27 mouse cellular contexts compared by ENCODE assay signal in genomic region chr6:34507581-34507980, GRCm38 (mm10). TPM values are rescaled to one million over a fixed set of nuclear protein-coding genes. Genes with fewer than 3 reads are reported as not detected.
DNase-seq lines count a peak whose midpoint lies in the region; ATAC-seq and TF ChIP-seq lines count a peak whose summit lies in the region.
"Had no signal": no experiment of that assay in that cellular context is flagged by ENCODE, and none has a peak within 500 bp of the region (broad histone marks: within the 10 kb centered on the region; RNA-seq: fewer than 3 reads in every experiment).

No protein-coding gene starts in this region.

- peak overlapping the region; percentile 52 for H3K4me2 ChIP-seq in liver, embryonic 12.5 days
- peak overlapping the region; percentile 40; the same call in 1 of the 2 replicates for H3K4me2 ChIP-seq in liver, postnatal 0 days (ENCODE audit: low read depth, low read length)
- H3K4me2 ChIP-seq: embryonic facial prominence, embryonic 15.5 days; heart, embryonic 11.5 days had no signal

- no peak for TF ChIP-seq CTCF in G1E (IDR thresholded peaks at IDR 0.05; ENCODE audit: low read depth, low read length)
- TF ChIP-seq CTCF in liver, postnatal 0 days (IDR thresholded peaks at IDR 0.05; ENCODE audit: low read depth) = no peak

- no peaks in the 10 kb centered on the region for H3K27me3 ChIP-seq in megakaryocyte, embryonic 14.5 days (replicated peaks)
- no peaks in the 10 kb centered on the region for H3K27me3 ChIP-seq in G1E (ENCODE audit: insufficient read depth, low read length)
- peaks cover 3% of the 10 kb centered on the region; the same call in 1 of the 2 replicates for H3K27me3 ChIP-seq in liver, embryonic 12.5 days (replicated peaks)
- H3K27me3 ChIP-seq in liver, postnatal 0 days (ENCODE audit: insufficient read depth, low read length) = no peaks in the 10 kb centered on the region
- no peaks in the 10 kb centered on the region for H3K27me3 ChIP-seq in hindbrain, embryonic 10.5 days (ENCODE audit: insufficient read depth, poor library complexity, severe bottlenecking)
- H3K27me3 ChIP-seq: CH12.LX; embryonic facial prominence, embryonic 15.5 days; Patski had no signal

- peak overlapping the region; percentile 67 for H3K4me3 ChIP-seq in megakaryocyte, embryonic 14.5 days (replicated peaks)
- peak overlapping the region; percentile 37; the same call in 1 of the 2 replicates for H3K4me3 ChIP-seq in G1E (ENCODE audit: low read depth, low read length)
- H3K4me3 ChIP-seq in liver, embryonic 12.5 days = no peak overlapping the region
- H3K4me3 ChIP-seq in liver, postnatal 0 days (ENCODE audit: low read depth, low read length) = no peak overlapping the region
- no peak overlapping the region for H3K4me3 ChIP-seq in hindbrain, embryonic 10.5 days
- H3K4me3 ChIP-seq: embryonic facial prominence, embryonic 15.5 days had no signal

- ATAC-seq in megakaryocyte, adult 5-6 weeks (ENCODE audit: poor library complexity, severe bottlenecking) = no peak
- peak; percentile 61 for ATAC-seq in G1E (ENCODE audit: extremely low read depth, insufficient number of reproducible peaks, low FRiP score, poor library complexity, severe bottlenecking)
- peak; percentile 53; the same call in 1 of the 2 replicates for ATAC-seq in liver, embryonic 12.5 days
- peak; percentile 29; the same call in 1 of the 2 replicates for ATAC-seq in liver, postnatal 0 days
- ATAC-seq: forebrain, embryonic 14.5 days; hindbrain, embryonic 16.5 days; lung, postnatal 0 days; Patski had no signal

- H3K9ac ChIP-seq in liver, embryonic 12.5 days = 0 out of 2 replicates have a peak overlapping the region, but pooled peaks have one; percentile 32
- no peak overlapping the region for H3K9ac ChIP-seq in liver, postnatal 0 days (replicated peaks)
- H3K9ac ChIP-seq: embryonic facial prominence, embryonic 15.5 days had no signal

- no peaks in the 10 kb centered on the region for H3K9me3 ChIP-seq in megakaryocyte, embryonic 14.5 days
- H3K9me3 ChIP-seq in G1E (replicated peaks) = no peaks in the 10 kb centered on the region
- H3K9me3 ChIP-seq in liver, embryonic 12.5 days (replicated peaks) = no peaks in the 10 kb centered on the region
- no peaks in the 10 kb centered on the region for H3K9me3 ChIP-seq in liver, postnatal 0 days (ENCODE audit: low read length)
- no peaks in the 10 kb centered on the region for H3K9me3 ChIP-seq in hindbrain, embryonic 10.5 days
- H3K9me3 ChIP-seq: embryonic facial prominence, embryonic 15.5 days had no signal

- peak overlapping the region; percentile 61 for H3K27ac ChIP-seq in liver, embryonic 12.5 days
- 0 out of 2 replicates have a peak overlapping the region, but pooled peaks have one; percentile 30 for H3K27ac ChIP-seq in liver, postnatal 0 days (ENCODE audit: low read depth)
- H3K27ac ChIP-seq in hindbrain, embryonic 10.5 days = no peak overlapping the region
- H3K27ac ChIP-seq: embryonic facial prominence, embryonic 15.5 days; kidney, postnatal 0 days; macrophage had no signal

- peaks cover 21% of the 10 kb centered on the region for H3K4me1 ChIP-seq in megakaryocyte, embryonic 14.5 days
- H3K4me1 ChIP-seq in G1E (ENCODE audit: insufficient read depth, low read depth, low read length) = peaks cover 28% of the 10 kb centered on the region
- H3K4me1 ChIP-seq in liver, embryonic 12.5 days = peaks cover 58% of the 10 kb centered on the region
- peaks cover 18% of the 10 kb centered on the region for H3K4me1 ChIP-seq in liver, postnatal 0 days (ENCODE audit: insufficient read depth)
- H3K4me1 ChIP-seq in hindbrain, embryonic 10.5 days (replicated peaks) = no peaks in the 10 kb centered on the region; the same call in 1 of the 2 replicates
- H3K4me1 ChIP-seq: embryonic facial prominence, embryonic 15.5 days had no signal

- no peak for TF ChIP-seq EP300 in liver, postnatal 0 days (IDR thresholded peaks at IDR 0.05; ENCODE audit: low read depth)

- intact Hi-C loops in heart, postnatal 10 days (cut with DNase I) = no loop called here

- peaks cover 26% of the 10 kb centered on the region for H3K36me3 ChIP-seq in megakaryocyte, embryonic 14.5 days (replicated peaks; ENCODE audit: low read length)
- H3K36me3 ChIP-seq in G1E (replicated peaks) = peaks cover 28% of the 10 kb centered on the region
- peaks cover 27% of the 10 kb centered on the region for H3K36me3 ChIP-seq in liver, embryonic 12.5 days
- peaks cover 4% of the 10 kb centered on the region for H3K36me3 ChIP-seq in liver, postnatal 0 days (replicated peaks; ENCODE audit: insufficient read depth, low read length)
- peaks cover 32% of the 10 kb centered on the region for H3K36me3 ChIP-seq in hindbrain, embryonic 10.5 days
- H3K36me3 ChIP-seq: embryonic facial prominence, embryonic 15.5 days had no signal

- WGBS in liver, embryonic 12.5 days (ENCODE audit: insufficient replicate concordance) = 27% methylated on average over 4 of the region's 4 CpGs
- WGBS in liver, postnatal 0 days (ENCODE audit: insufficient replicate concordance) = 50% methylated on average over 4 of the region's 4 CpGs
- WGBS in hindbrain, embryonic 10.5 days = 94% methylated on average over 4 of the region's 4 CpGs

- DNase-seq in G1E (ENCODE audit: low spot score) = no peak
- DNase-seq in liver, postnatal 0 days = no peak
- no peak for DNase-seq in heart, postnatal 10 days
- DNase-seq in hindbrain, embryonic 10.5 days (ENCODE audit: low spot score) = no peak
- DNase-seq in lung, postnatal 25 days (ENCODE audit: low spot score) = no peak
- DNase-seq: adrenal gland, postnatal 14 days; B cell, adult 2 months; cerebellum, adult 11 months; cerebellum, adult 9-11 months; gastrocnemius, postnatal 36 days; heart, adult 18-20 months; kidney, adult 8-10 months; kidney, postnatal 4 days; midbrain, embryonic 14.5 days; thymus, adult 2 months had no signal

RNA-seq across cellular contexts. Expression of gene Bpgm, which starts 31.6 kb away (rescaled TPM):
- polyA plus RNA-seq in megakaryocyte, embryonic 14.5 days (2012; ENCODE audit: insufficient read depth, low replicate concordance) = 2.8 TPM in 1 of 2 replicates, not detected in the other
- 2.4 and 4.1 TPM in 2 replicates for total RNA-seq in megakaryocyte, adult 5-6 weeks (2015)
- 10.8 and 12.4 TPM in 2 replicates for total RNA-seq in megakaryocyte, adult 5-6 weeks (2017)
- 10.4 and 14.5 TPM in 2 replicates for total RNA-seq in G1E (2014; fragmentation: Nextera tagmentation)
- 26.5 and 28.6 TPM in 2 replicates for total RNA-seq in G1E (2017)
- polyA plus RNA-seq in G1E (2012) = 1.4 and 4.9 TPM in 2 replicates
- 87.1 and 88.2 TPM in 2 replicates for polyA plus RNA-seq in liver, embryonic 12.5 days (2016; fragmentation: Nextera tagmentation; extraction: Ambion mirVana)
- 85.5 and 88.8 TPM in 2 replicates for polyA plus RNA-seq in liver, postnatal 0 days (2015; fragmentation: Nextera tagmentation; extraction: Ambion mirVana)
- 10 to 100 TPM; 49.0 to 74.4 TPM for total RNA-seq in heart, postnatal 10 days (2021)
- polyA plus RNA-seq in hindbrain, embryonic 10.5 days (2016; fragmentation: Nextera tagmentation; extraction: Ambion mirVana) = 64.5 and 72.7 TPM in 2 replicates

Comparison
In these comparisons a context has a peak if more than half of its experiments do, and no peak if none do; other contexts are left out.
1. H3K4me3 ChIP-seq: peak in megakaryocyte, embryonic 14.5 days (single experiment) and G1E (single experiment); none in liver, embryonic 12.5 days (single experiment), liver, postnatal 0 days (single experiment) and hindbrain, embryonic 10.5 days (single experiment).
2. RNA of gene Bpgm, which starts 31.6 kb away (polyA plus RNA-seq): 87.1 to 88.2 TPM in liver, embryonic 12.5 days, 85.5 to 88.8 TPM in liver, postnatal 0 days and 64.5 to 72.7 TPM in hindbrain, embryonic 10.5 days; 1.4 to 4.9 TPM in G1E and 2.8 TPM in megakaryocyte, embryonic 14.5 days; every median in the first group is over 10 times any median in the second.